Mouse (Mus musculus) heart, embryonic 16.5 days (tissue): ENCODE data around the gene Nfic. TPM values are rescaled to one million over a fixed set of nuclear protein-coding genes. Genes with fewer than 3 reads are reported as not detected.
"Not testable (repeated sequence)": the region's sequence is repeated elsewhere in the genome, so short reads cannot be mapped to it uniquely, and the experiment has no call there.

Source experiments
- ATAC-seq: fragments of 200-750 bp; cut with Nextera tagmentation; replicated peaks from 2 replicates; pipeline ENCODE4 v1.8.0; 2017; ENCODE audit warnings: moderate number of reproducible peaks; ENCODE audit not compliant: insufficient read depth, low FRiP score; ENCODE audit errors: extremely low read depth
- H3K27ac ChIP-seq: fragments of 300-500 bp; sonication (generic); 2 replicates; pipeline ENCODE4 v1.5.1; 2014; ENCODE audit warnings: mild to moderate bottlenecking, low read length, control low read depth, moderate library complexity
- H3K27me3 ChIP-seq: fragments of 300-500 bp; sonication (generic); 2 replicates; pipeline ENCODE4 v1.6.1; 2014; ENCODE audit warnings: low read length, mixed read lengths; ENCODE audit not compliant: control insufficient read depth, insufficient read depth
- H3K36me3 ChIP-seq: fragments of 300-500 bp; sonication (generic); 2 replicates; pipeline ENCODE4 v1.6.1; 2014; ENCODE audit not compliant: control insufficient read depth, insufficient read depth
- H3K4me1 ChIP-seq: fragments of 300-500 bp; sonication (generic); 2 replicates; pipeline ENCODE4 v1.6.1; 2014; ENCODE audit warnings: low read length, mixed read lengths; ENCODE audit not compliant: control insufficient read depth, insufficient read depth
- H3K4me2 ChIP-seq: fragments of 300-500 bp; sonication (generic); 2 replicates; pipeline ENCODE4 v1.6.1; 2014; ENCODE audit warnings: low read depth, mild to moderate bottlenecking, control low read depth, low read length
- H3K4me3 ChIP-seq: fragments of 300-500 bp; sonication (generic); 2 replicates; pipeline ENCODE4 v1.5.1; 2014; ENCODE audit warnings: mild to moderate bottlenecking, control low read depth, low read length
- H3K9ac ChIP-seq: fragments of 300-500 bp; sonication (generic); 2 replicates; pipeline ENCODE4 v1.6.1; 2014; ENCODE audit warnings: low read length, control low read depth
- H3K9me3 ChIP-seq: fragments of 300-500 bp; sonication (generic); replicated peaks from 2 replicates; pipeline ENCODE4 v1.6.1; 2016; ENCODE audit warnings: low read length; ENCODE audit not compliant: control insufficient read depth
- WGBS: fragments of 180-500 bp; shearing (Covaris S2); extraction: QIAGEN DNeasy Blood & Tissue Kit; methylation state at CpG from one replicate; pipeline ENCODE4 v1.1.7; 2014; 5-methylcytosine and 5-hydroxymethylcytosine counted together
- polyA plus RNA-seq: library from polyadenylated mRNA; unstranded; fragments of >200 nt; fragmentation: Nextera tagmentation; extraction: Ambion mirVana; gene quantifications from 2 replicates; pipeline ENCODE4 v1.2.1, GENCODE M21; 2015

Gene Nfic
- polyA plus RNA-seq, 1 experiment from 2014 or later, result 54.7 TPM

- H3K27ac ChIP-seq, result no peak overlapping the region
- 80% methylated on average over 8 of the region's 8 CpGs for WGBS
- peaks cover 1% of the 10 kb centered on the region; the same call in 1 of the 2 replicates for H3K4me1 ChIP-seq
- no peaks in the 10 kb centered on the region for H3K36me3 ChIP-seq
- ATAC-seq, result no peak
- no peak overlapping the region for H3K4me2 ChIP-seq
- H3K9me3 ChIP-seq, result no peaks in the 10 kb centered on the region
- no peak overlapping the region for H3K4me3 ChIP-seq
- H3K27me3 ChIP-seq, result peaks cover 81% of the 10 kb centered on the region
- H3K9ac ChIP-seq, result no peak overlapping the region
Observed at GRCm38 (mm10) chr10:81457624-81458023, 2.2 kb upstream of the Nfic start.

GRCm38 (mm10) chr10:81456983-81457563 is 1.6 kb upstream of the Nfic start:
- Histone ChIP-seq H3K4me2 (no peak overlapping the region), H3K4me1 (peaks cover 3% of the 10 kb centered on the region; the same call in 1 of the 2 replicates), H3K4me3 (no peak overlapping the region), H3K9ac (no peak overlapping the region), H3K36me3 (no peaks in the 10 kb centered on the region), H3K9me3 (no peaks in the 10 kb centered on the region), H3K27me3 (peaks cover 81% of the 10 kb centered on the region), H3K27ac (no peak overlapping the region)
- ATAC-seq, result no peak
- WGBS, result 41% methylated on average over 12 of the region's 12 CpGs

- H3K9ac ChIP-seq, result no peak overlapping the region
- H3K27me3 ChIP-seq, result peaks cover 69% of the 10 kb centered on the region
- no peaks in the 10 kb centered on the region for H3K9me3 ChIP-seq
- H3K27ac ChIP-seq, result no peak overlapping the region
- no peaks in the 10 kb centered on the region for H3K36me3 ChIP-seq
- ATAC-seq, result no peak
- H3K4me3 ChIP-seq, result no peak overlapping the region
- H3K4me1 ChIP-seq, result peaks cover 3% of the 10 kb centered on the region; the same call in 1 of the 2 replicates
- 69% methylated on average over 2 of the region's 2 CpGs for WGBS
- H3K4me2 ChIP-seq, result no peak overlapping the region
Observed at GRCm38 (mm10) chr10:81454106-81454505, 1.3 kb downstream of the Nfic start.

- H3K4me3 ChIP-seq, result no peak overlapping the region
- no peak overlapping the region for H3K9ac ChIP-seq
- no peaks in the 10 kb centered on the region for H3K36me3 ChIP-seq
- no peak for ATAC-seq
- no peak overlapping the region for H3K4me2 ChIP-seq
- H3K9me3 ChIP-seq, result no peaks in the 10 kb centered on the region
- H3K4me1 ChIP-seq, result peaks cover 3% of the 10 kb centered on the region; the same call in 1 of the 2 replicates
- peaks cover 65% of the 10 kb centered on the region for H3K27me3 ChIP-seq
- 4% methylated on average over 13 of the region's 14 CpGs for WGBS
- H3K27ac ChIP-seq, result no peak overlapping the region
Observed at GRCm38 (mm10) chr10:81452947-81453288, 2.5 kb downstream of the Nfic start.

- peaks cover 61% of the 10 kb centered on the region for H3K27me3 ChIP-seq
- WGBS, result 7% methylated on average over 36 of the region's 36 CpGs
- no peaks in the 10 kb centered on the region for H3K36me3 ChIP-seq
- H3K4me1 ChIP-seq, result peaks cover 3% of the 10 kb centered on the region; the same call in 1 of the 2 replicates
- H3K9me3 ChIP-seq, result no peaks in the 10 kb centered on the region
- H3K4me3 ChIP-seq, result no peak overlapping the region
- no peak overlapping the region for H3K27ac ChIP-seq
- H3K9ac ChIP-seq, result no peak overlapping the region
- H3K4me2 ChIP-seq, result no peak overlapping the region
- ATAC-seq, result no peak
Observed at GRCm38 (mm10) chr10:81452237-81452946, 3.0 kb downstream of the Nfic start.

- Histone ChIP-seq H3K27me3 (peaks cover 55% of the 10 kb centered on the region), H3K4me2 (no peak overlapping the region), H3K36me3 (no peaks in the 10 kb centered on the region), H3K9me3 (no peaks in the 10 kb centered on the region), H3K4me1 (peaks cover 3% of the 10 kb centered on the region; the same call in 1 of the 2 replicates), H3K9ac (no peak overlapping the region), H3K4me3 (no peak overlapping the region), H3K27ac (no peak overlapping the region)
- ATAC-seq, result no peak
- 37% methylated on average over 6 of the region's 6 CpGs for WGBS
Observed at GRCm38 (mm10) chr10:81451365-81451745, 4.1 kb downstream of the Nfic start.

- 59% methylated on average over 9 of the region's 9 CpGs for WGBS
- no peak overlapping the region for H3K27ac ChIP-seq
- H3K27me3 ChIP-seq, result peaks cover 50% of the 10 kb centered on the region
- H3K4me1 ChIP-seq, result peaks cover 3% of the 10 kb centered on the region; the same call in 1 of the 2 replicates
- no peak for ATAC-seq
- H3K36me3 ChIP-seq, result no peaks in the 10 kb centered on the region
- no peak overlapping the region for H3K4me3 ChIP-seq
- no peak overlapping the region for H3K4me2 ChIP-seq
- H3K9me3 ChIP-seq, result no peaks in the 10 kb centered on the region
- no peak overlapping the region for H3K9ac ChIP-seq
Observed at GRCm38 (mm10) chr10:81450641-81451364, 4.6 kb downstream of the Nfic start.

GRCm38 (mm10) chr10:81450140-81450539 is 5.3 kb downstream of the Nfic start:
- 1% methylated on average over 7 of the region's 7 CpGs for WGBS
- Histone ChIP-seq H3K9ac (no peak overlapping the region), H3K36me3 (no peaks in the 10 kb centered on the region), H3K4me1 (peaks cover 3% of the 10 kb centered on the region; the same call in 1 of the 2 replicates), H3K27me3 (peaks cover 45% of the 10 kb centered on the region), H3K27ac (no peak overlapping the region), H3K4me3 (no peak overlapping the region), H3K9me3 (no peaks in the 10 kb centered on the region), H3K4me2 (no peak overlapping the region)
- 0 out of 2 replicates have a peak, but pooled peaks have one; percentile 49 for ATAC-seq

GRCm38 (mm10) chr10:81445516-81445915 is 9.9 kb downstream of the Nfic start:
- not testable (repeated sequence) for H3K4me2 ChIP-seq, H3K27me3 ChIP-seq, H3K4me3 ChIP-seq, H3K36me3 ChIP-seq, ATAC-seq, H3K27ac ChIP-seq, H3K9ac ChIP-seq, H3K9me3 ChIP-seq, H3K4me1 ChIP-seq
- WGBS, result 20% methylated on average over 2 of the region's 2 CpGs
